Mouse (Mus musculus) liver, embryonic 16.5 days (tissue): ENCODE measurements at regions not wholly inside any gene's neighbourhood (a gene's known extent, or its start where the extent isn't known, plus 50 kb on each side); places are given as distances from the start of the nearest gene placed in this dataset.

Experiments used
- ATAC-seq: fragments of 200-750 bp; cut with Nextera tagmentation; 2 replicates; pipeline ENCODE4 v1.8.0; 2017; ENCODE audit warnings: low read depth, mild to moderate bottlenecking, moderate number of reproducible peaks, moderate library complexity
- H3K27ac ChIP-seq: fragments of 300-500 bp; sonication (generic); 2 replicates; pipeline ENCODE4 v1.5.1; 2014; ENCODE audit warnings: mild to moderate bottlenecking, low read length
- H3K27me3 ChIP-seq: fragments of 300-500 bp; sonication (generic); 2 replicates; pipeline ENCODE4 v1.6.1; 2014; ENCODE audit warnings: low read depth, low read length, mixed read lengths; ENCODE audit not compliant: control insufficient read depth, insufficient read depth
- H3K36me3 ChIP-seq: fragments of 300-500 bp; sonication (generic); 2 replicates; pipeline ENCODE4 v1.6.1; 2014; ENCODE audit warnings: mild to moderate bottlenecking; ENCODE audit not compliant: control insufficient read depth, insufficient read depth
- H3K4me1 ChIP-seq: fragments of 300-500 bp; sonication (generic); 2 replicates; pipeline ENCODE4 v1.6.1; 2014; ENCODE audit warnings: low read depth, low read length, mixed read lengths; ENCODE audit not compliant: control insufficient read depth
- H3K4me2 ChIP-seq: fragments of 300-500 bp; sonication (generic); 2 replicates; pipeline ENCODE4 v1.6.1; 2014; ENCODE audit warnings: low read depth, low read length, mixed read lengths
- H3K4me3 ChIP-seq: fragments of 300-500 bp; sonication (generic); 2 replicates; pipeline ENCODE4 v1.5.1; 2014; ENCODE audit warnings: low read depth, mild to moderate bottlenecking, low read length
- H3K9ac ChIP-seq: fragments of 300-500 bp; sonication (generic); 2 replicates; pipeline ENCODE4 v1.6.1; 2014; ENCODE audit warnings: low read depth, low read length
- H3K9me3 ChIP-seq: fragments of 300-500 bp; sonication (generic); replicated peaks from 2 replicates; pipeline ENCODE4 v1.6.1; 2016; ENCODE audit warnings: low read length; ENCODE audit not compliant: control insufficient read depth
- WGBS: fragments of 180-500 bp; shearing (Covaris S2); extraction: QIAGEN DNeasy Blood & Tissue Kit; methylation state at CpG from one replicate; pipeline ENCODE4 v1.1.7; 2014; ENCODE audit not compliant: insufficient replicate concordance; 5-methylcytosine and 5-hydroxymethylcytosine counted together

DNA sequence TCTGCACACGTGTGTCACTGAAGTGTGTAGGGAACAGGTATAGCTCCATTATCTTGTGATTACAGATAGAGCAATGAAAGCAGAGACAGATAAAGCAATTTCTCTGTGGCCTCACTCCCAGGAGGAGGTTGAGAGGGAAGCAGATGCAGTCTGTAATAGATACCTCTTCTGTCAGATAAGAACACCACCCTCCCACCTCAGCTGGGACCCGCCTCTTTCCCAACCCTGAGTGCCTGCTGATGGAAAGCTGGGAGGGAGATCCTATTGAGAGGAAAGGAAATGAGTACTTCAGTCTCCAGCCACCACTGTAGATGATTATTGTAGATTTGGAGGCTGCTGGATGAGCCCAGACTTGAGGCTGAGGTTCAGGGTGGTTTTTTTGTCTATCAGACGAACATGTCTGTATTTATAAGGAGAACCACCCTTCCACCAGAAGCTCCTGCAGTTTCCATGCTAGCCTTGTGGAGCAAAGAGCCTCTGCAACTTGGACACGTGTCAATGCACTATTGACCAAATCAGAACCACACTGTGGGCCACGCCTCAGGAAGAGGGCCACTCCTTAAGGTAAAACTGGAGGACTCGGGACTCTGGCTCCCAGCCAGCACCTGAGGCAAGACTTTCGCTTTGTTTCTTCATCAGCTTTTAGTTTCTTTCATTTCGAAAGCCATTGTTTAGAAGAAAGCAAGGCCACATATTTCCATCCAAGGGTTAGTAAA lies 55.3 kb upstream of the Plekha5 start:
- Histone ChIP-seq H3K4me2 (no peak overlapping the region), H3K36me3 (no peaks in the 10 kb centered on the region), H3K4me1 (no peaks in the 10 kb centered on the region), H3K9me3 (no peaks in the 10 kb centered on the region), H3K27ac (no peak overlapping the region), H3K9ac (no peak overlapping the region), H3K27me3 (no peaks in the 10 kb centered on the region), H3K4me3 (no peak overlapping the region)
- ATAC-seq, result no peak
- 46% methylated on average over 8 of the region's 8 CpGs for WGBS

DNA sequence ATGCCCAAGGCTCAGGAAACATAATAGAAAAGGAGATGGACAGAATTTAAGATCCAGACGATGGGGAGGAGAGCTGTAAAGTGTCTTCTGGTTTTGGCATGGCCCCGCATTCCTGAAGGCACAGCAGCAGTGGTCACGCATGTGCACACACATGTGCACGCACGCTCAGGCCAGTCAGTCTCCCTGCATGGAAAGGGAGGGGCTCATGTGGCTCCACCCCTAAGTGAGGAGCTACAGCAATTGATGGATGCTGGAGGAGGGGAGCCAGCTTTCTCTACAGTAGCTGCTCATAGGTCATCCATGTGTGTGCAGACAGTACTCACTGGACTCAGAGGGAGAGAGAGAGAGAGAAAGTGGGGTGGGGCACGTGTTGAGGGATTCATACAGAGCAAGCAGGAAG lies 56.6 kb upstream of the Plekha5 start:
- no peaks in the 10 kb centered on the region for H3K9me3 ChIP-seq
- no peak overlapping the region for H3K4me2 ChIP-seq
- no peak overlapping the region for H3K9ac ChIP-seq
- H3K27me3 ChIP-seq, result no peaks in the 10 kb centered on the region
- no peak for ATAC-seq
- no peak overlapping the region for H3K4me3 ChIP-seq
- 63% methylated on average over 6 of the region's 6 CpGs for WGBS
- H3K4me1 ChIP-seq, result no peaks in the 10 kb centered on the region
- H3K36me3 ChIP-seq, result no peaks in the 10 kb centered on the region
- H3K27ac ChIP-seq, result no peak overlapping the region

DNA sequence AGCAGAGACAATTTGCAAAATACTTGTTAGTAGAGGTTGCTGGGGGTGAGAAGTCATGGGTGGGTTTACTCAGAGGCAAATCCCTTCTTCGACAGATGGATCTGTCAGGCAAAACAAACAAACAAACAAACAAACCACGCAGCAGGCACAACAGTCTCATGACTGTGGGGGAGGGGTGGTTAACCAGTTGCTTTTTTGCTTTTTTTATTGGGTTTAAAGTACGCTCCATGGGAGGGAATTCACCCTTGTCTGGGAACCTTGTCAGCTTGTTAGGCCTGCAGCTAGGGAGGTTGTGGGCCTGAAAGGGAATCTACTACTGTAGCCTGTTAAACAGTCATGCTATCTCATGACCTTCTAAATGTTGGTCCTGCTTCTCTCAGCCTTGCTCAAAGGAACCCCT lies 57.1 kb upstream of the Plekha5 start:
- ATAC-seq, result no peak
- Histone ChIP-seq H3K9me3 (no peaks in the 10 kb centered on the region), H3K4me2 (no peak overlapping the region), H3K36me3 (no peaks in the 10 kb centered on the region), H3K4me3 (no peak overlapping the region), H3K27ac (no peak overlapping the region), H3K4me1 (no peaks in the 10 kb centered on the region), H3K9ac (no peak overlapping the region), H3K27me3 (no peaks in the 10 kb centered on the region)
- 41% methylated on average over 3 of the region's 3 CpGs for WGBS

DNA sequence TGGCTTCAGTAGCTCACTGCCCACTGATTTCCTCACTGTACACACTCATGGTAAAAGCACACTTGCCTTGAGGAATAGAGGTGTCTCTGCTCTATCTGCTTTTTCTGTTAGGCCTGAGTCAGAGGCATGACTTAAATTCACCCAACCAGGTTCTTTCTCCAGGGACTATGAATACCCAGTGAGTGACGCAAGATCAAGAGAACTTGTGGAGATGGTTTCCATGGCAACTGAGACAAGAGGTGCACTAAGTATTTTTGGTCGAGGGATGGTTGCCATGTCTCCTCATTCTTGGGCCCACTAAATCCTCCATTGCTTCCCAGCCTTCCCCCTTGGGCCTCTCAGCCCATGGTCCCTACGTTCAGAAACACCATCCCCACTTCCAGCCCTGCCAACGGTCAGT lies 62.9 kb upstream of the Plekha5 start:
- 67% methylated on average over 4 of the region's 4 CpGs for WGBS
- Histone ChIP-seq H3K9ac (no peak overlapping the region), H3K36me3 (no peaks in the 10 kb centered on the region), H3K27ac (no peak overlapping the region), H3K9me3 (no peaks in the 10 kb centered on the region), H3K27me3 (no peaks in the 10 kb centered on the region), H3K4me1 (no peaks in the 10 kb centered on the region), H3K4me3 (no peak overlapping the region), H3K4me2 (no peak overlapping the region)
- no peak for ATAC-seq

DNA sequence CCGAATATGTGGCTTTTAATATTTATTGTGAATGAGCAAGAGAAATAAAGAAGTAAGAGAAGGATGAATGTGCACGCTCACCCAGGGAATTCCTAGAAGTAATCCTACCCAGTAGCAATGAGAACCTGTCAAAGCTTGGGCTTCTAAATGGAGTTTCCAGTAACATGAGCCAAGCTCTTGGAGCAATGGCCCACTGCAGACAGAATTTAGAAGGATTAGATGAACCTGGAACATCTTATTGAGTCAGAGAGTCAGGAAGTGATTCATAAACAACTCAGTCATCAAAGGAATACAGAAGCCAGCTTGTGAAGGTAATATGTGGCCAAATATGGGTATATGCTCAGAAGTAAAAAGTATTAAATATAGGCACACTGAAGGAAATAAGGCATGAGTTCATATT lies 66.0 kb upstream of the Plekha5 start:
- Histone ChIP-seq H3K9ac (no peak overlapping the region), H3K4me1 (no peaks in the 10 kb centered on the region), H3K9me3 (no peaks in the 10 kb centered on the region), H3K27me3 (no peaks in the 10 kb centered on the region), H3K36me3 (no peaks in the 10 kb centered on the region), H3K4me3 (no peak overlapping the region), H3K4me2 (no peak overlapping the region), H3K27ac (no peak overlapping the region)
- WGBS, result 55% methylated on average over 2 of the region's 2 CpGs
- ATAC-seq, result no peak

DNA sequence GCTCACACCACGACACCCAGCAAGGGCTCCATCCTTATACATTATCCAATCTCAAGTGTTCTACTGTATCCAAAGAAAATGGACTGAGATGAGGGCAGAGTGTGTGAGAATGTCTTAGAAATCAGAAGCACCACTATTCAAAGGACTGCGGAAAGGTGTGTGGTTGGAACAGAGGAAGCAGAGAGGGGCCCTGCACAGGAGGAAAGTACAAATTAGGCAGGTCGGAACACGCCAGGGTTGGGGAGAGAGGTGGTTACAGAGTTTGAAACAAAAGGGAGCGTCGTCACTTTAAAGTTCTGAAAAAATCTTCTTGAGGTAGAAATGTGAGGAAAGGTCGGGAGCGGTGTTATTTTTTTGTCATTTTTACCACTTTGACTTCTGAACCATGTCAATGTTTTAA lies 66.6 kb upstream of the Plekha5 start:
- H3K27me3 ChIP-seq, result no peaks in the 10 kb centered on the region
- no peak overlapping the region for H3K4me2 ChIP-seq
- 50% methylated on average over 8 of the region's 8 CpGs for WGBS
- no peaks in the 10 kb centered on the region for H3K36me3 ChIP-seq
- H3K4me1 ChIP-seq, result no peaks in the 10 kb centered on the region
- no peak for ATAC-seq
- H3K9me3 ChIP-seq, result no peaks in the 10 kb centered on the region
- H3K4me3 ChIP-seq, result no peak overlapping the region
- H3K9ac ChIP-seq, result no peak overlapping the region
- H3K27ac ChIP-seq, result no peak overlapping the region

DNA sequence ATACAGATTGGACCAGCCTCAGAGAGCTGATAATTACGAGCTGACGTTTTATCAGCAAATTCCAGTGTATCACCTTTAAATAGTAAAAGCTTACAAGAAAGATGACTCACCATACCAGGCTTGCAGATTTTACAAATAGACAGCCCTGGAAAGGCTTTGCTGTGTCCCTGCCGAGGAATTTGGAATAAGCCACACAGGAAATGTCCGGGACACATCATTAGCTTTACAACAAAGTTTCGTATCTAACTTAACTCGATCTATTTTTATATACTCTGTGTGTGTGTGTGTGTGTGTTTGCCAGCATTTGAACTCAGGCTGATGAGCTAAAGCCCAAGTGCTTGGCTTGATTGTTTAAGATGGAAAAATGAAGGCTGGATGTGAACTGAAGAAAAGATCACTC lies 69.8 kb upstream of the Plekha5 start:
- 32% methylated on average over 6 of the region's 6 CpGs for WGBS
- Histone ChIP-seq H3K9ac (no peak overlapping the region), H3K4me2 (no peak overlapping the region), H3K36me3 (no peaks in the 10 kb centered on the region), H3K4me3 (no peak overlapping the region), H3K27ac (no peak overlapping the region), H3K9me3 (no peaks in the 10 kb centered on the region), H3K4me1 (no peaks in the 10 kb centered on the region), H3K27me3 (no peaks in the 10 kb centered on the region)
- ATAC-seq, result no peak

DNA sequence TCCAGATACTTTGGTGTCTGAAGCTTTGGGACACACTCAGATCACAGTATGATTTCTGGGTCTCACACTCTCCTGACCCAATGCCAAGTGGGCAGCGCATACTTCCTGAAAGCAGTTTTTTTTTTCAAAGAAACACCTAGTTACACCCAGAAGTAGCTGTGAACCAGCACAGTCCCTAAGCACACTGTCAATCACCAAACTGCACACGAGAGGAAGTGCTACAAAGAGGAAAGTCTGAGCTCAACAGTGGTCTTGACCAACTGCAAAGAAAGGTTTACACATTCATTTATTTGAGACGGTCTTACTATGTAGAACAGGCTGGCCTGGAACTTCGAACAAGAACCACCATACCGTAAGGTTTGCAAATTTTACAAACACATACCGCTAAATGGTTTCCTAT lies 70.2 kb upstream of the Plekha5 start:
- Histone ChIP-seq H3K4me3 (no peak overlapping the region), H3K27me3 (no peaks in the 10 kb centered on the region), H3K9ac (no peak overlapping the region), H3K36me3 (no peaks in the 10 kb centered on the region), H3K9me3 (no peaks in the 10 kb centered on the region), H3K4me1 (no peaks in the 10 kb centered on the region), H3K4me2 (no peak overlapping the region), H3K27ac (no peak overlapping the region)
- no peak for ATAC-seq
- WGBS, result 44% methylated on average over 6 of the region's 6 CpGs

DNA sequence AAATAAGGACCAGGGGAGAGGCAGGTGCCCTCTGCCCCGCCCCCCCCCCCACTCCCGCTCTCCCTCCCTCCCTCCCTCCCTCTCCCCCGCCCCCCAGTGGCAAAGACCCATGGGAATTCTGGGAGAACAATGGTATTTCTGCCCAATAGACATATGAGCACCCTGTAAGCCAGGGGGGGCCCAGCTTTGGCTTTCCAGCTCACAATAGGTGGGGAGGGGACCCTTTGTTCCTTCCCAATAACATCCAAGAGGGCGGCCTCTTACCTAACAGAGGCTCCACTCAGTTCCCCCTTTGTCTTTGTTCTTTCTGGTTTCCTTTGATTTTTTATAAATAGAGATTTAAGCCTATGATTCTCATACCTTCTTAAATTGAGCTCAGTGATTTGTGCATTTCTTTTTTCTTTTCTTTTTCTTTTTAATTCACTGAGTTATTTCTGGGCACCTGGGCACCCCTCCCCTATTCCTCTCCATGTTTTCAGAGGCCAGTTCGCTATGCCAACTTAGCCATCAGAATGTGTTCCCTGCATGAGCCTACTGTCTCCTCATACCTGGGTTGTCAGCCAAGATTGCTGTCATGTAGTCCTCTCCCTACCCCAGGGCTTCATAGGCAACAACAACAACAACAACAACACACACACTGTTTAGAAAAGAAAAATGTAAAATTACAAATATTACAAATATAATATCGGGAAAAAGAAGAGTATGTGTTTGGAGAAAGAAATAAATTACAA lies 72.3 kb upstream of the Plekha5 start:
- H3K9me3 ChIP-seq, result no peaks in the 10 kb centered on the region
- ATAC-seq, result no peak
- H3K4me1 ChIP-seq, result no peaks in the 10 kb centered on the region
- H3K36me3 ChIP-seq, result no peaks in the 10 kb centered on the region
- no peaks in the 10 kb centered on the region for H3K27me3 ChIP-seq
- 59% methylated on average over 3 of the region's 6 CpGs for WGBS
- no peak overlapping the region for H3K27ac ChIP-seq
- H3K4me3 ChIP-seq, result no peak overlapping the region
- no peak overlapping the region for H3K9ac ChIP-seq
- no peak overlapping the region for H3K4me2 ChIP-seq
